Mouse (Mus musculus): ENCODE measurements around the gene Dazap2. TPM values are rescaled to one million over a fixed set of nuclear protein-coding genes. Genes with fewer than 3 reads are reported as not detected.

The Dazap2 gene
- total and polyA plus RNA-seq, 3 experiments, result 100 to 341 (median 233) TPM

GRCm38 (mm10) chr15:100599276-100600046, 15.7 kb upstream of the Dazap2 start, which contains the start of gene Pou6f1:
Gene Pou6f1 (minus strand): TSS chr15:100599984.
- Histone ChIP-seq H3K27me3 (ENCODE audit: control insufficient read depth in 1 of 2, insufficient read depth in 2 of 2, low read length in 2 of 2) (peaks cover 0 to 4% of the 10 kb centered on the region in 2 experiments; a peak in 2 of 4 replicates), H3K36me3 (ENCODE audit: control insufficient read depth in 1 of 2, insufficient read depth in 2 of 2, low read length in 2 of 2) (peaks cover 0 to 6% of the 10 kb centered on the region in 2 experiments; a peak in 1 of 4 replicates)

DNA sequence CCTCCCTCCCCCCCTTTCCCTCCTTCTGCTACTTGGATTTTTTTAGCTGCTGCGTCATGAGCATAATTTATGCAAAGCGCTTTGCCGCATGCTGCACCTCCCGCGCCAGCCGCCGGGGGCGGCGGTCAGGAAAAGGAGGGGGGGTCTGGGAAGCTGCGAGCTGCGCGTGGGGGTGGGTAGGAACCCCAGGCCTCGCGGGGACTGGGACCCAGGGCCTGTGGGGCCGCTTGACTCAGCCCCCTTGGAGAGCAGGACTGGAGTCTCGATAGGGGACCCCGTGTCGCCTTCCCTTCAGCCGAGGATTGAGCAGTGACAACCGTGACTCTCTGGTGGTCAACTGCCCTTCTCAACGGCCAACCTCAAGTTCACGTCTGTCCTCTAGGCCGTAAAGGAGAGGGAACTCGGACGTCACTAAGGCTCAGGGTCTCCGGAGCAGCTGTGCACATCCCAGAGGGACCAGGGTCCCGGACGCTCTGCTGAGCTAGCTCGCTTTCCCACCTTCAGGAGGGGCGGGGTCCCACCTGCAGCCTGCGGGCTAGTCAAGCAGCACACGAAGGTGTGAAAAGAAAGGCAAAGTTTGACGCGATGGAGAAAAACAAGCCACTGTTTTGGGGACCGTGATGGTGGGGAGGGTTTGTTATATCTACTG, 15.0 kb upstream of the Dazap2 start:
- H3K9me3 ChIP-seq (replicated peaks; ENCODE audit: insufficient read depth, low read length), result no peaks in the 10 kb centered on the region
- H3K9ac ChIP-seq (ENCODE audit: control insufficient read depth, low read depth, low read length, poor library complexity, severe bottlenecking), result peak overlapping the region; percentile 65
- peaks cover 0 to 8% of the 10 kb centered on the region in 2 experiments; a peak in 1 of 4 replicates for H3K36me3 ChIP-seq (ENCODE audit: control insufficient read depth in 1 of 2, insufficient read depth in 2 of 2, low read length in 2 of 2)
- peaks cover 6 to 15% of the 10 kb centered on the region in 2 experiments for H3K4me1 ChIP-seq (ENCODE audit: control insufficient read depth in 1 of 2, insufficient read depth in 2 of 2, low read length in 2 of 2)
- H3K4me3 ChIP-seq (ENCODE audit: control insufficient read depth in 1 of 2, insufficient read depth in 1 of 2, low read depth in 2 of 2, low read length in 2 of 2), result peak overlapping the region; percentile 60 to 96
- peaks cover 0 to 4% of the 10 kb centered on the region in 2 experiments; a peak in 2 of 4 replicates for H3K27me3 ChIP-seq (ENCODE audit: control insufficient read depth in 1 of 2, insufficient read depth in 2 of 2, low read length in 2 of 2)
- DNase-seq (ENCODE audit: low read depth, low spot score), result peak; percentile 85
- no peaks in the 10 kb centered on the region; the same call in 1 of the 2 replicates for H3K79me2 ChIP-seq (ENCODE audit: control insufficient read depth, insufficient read depth, low read length, poor library complexity)
- no peak overlapping the region for H3K27ac ChIP-seq (ENCODE audit: control insufficient read depth, low read depth, low read length)
- TF ChIP-seq USF2 (IDR thresholded peaks at IDR 0.05; ENCODE audit: borderline replicate concordance in 1 of 2, insufficient read depth in 1 of 2, low read depth in 1 of 2, low read length in 2 of 2) (no peak), MEF2A (IDR thresholded peaks at IDR 0.05; ENCODE audit: extremely low read depth, insufficient replicate concordance, low read depth, low read length, poor library complexity, severe bottlenecking) (no peak), POLR2A (IDR thresholded peaks at IDR 0.05; ENCODE audit: control insufficient read depth in 1 of 2, insufficient read depth in 1 of 2, low read depth in 1 of 2, low read length in 2 of 2, poor library complexity in 1 of 2) (no peak), TBP (IDR thresholded peaks at IDR 0.05; ENCODE audit: low read depth, low read length) (no peak), RCOR1 (IDR thresholded peaks at IDR 0.05; ENCODE audit: low read depth, low read length) (no peak), JUND (IDR thresholded peaks at IDR 0.05; ENCODE audit: low read depth, low read length) (no peak), MXI1 (IDR thresholded peaks at IDR 0.05; ENCODE audit: low read depth, low read length) (peak; percentile 13; the same call in 1 of the 2 replicates), MAFK (IDR thresholded peaks at IDR 0.05; ENCODE audit: borderline replicate concordance, low read depth, low read length) (no peak), ELF1 (IDR thresholded peaks at IDR 0.05; ENCODE audit: low read depth, low read length) (no peak), CTCF (IDR thresholded peaks at IDR 0.05 in 2 of 3, conservative IDR thresholded peaks at IDR 0.05 in 1 of 3; ENCODE audit: control insufficient read depth in 1 of 3, insufficient read depth in 1 of 3, low read depth in 2 of 3, low read length in 3 of 3, poor library complexity in 1 of 3, severe bottlenecking in 1 of 3) (peak in 2 of 3 experiments; percentile 45 to 54; a peak in 5 of 6 replicates), ZKSCAN1 (IDR thresholded peaks at IDR 0.05; ENCODE audit: low read depth, low read length) (no peak), TCF12 (IDR thresholded peaks at IDR 0.05; ENCODE audit: low read depth, low read length) (no peak), MYB (IDR thresholded peaks at IDR 0.05; ENCODE audit: low read depth, low read length) (no peak), POLR2AphosphoS5 (IDR thresholded peaks at IDR 0.05; ENCODE audit: borderline replicate concordance, low read depth, low read length) (no peak), ZNF384 (IDR thresholded peaks at IDR 0.05; ENCODE audit: low read depth, low read length) (peak; percentile 87), ZC3H11A (IDR thresholded peaks at IDR 0.05; ENCODE audit: low read depth, low read length) (no peak), USF1 (IDR thresholded peaks at IDR 0.05; ENCODE audit: low read depth, low read length) (no peak), E2F4 (IDR thresholded peaks at IDR 0.05; ENCODE audit: borderline replicate concordance, low read depth, low read length) (no peak)

More at GRCm38 (mm10) chr15:100599276-100600046, 15.7 kb upstream of the Dazap2 start, which contains the start of gene Pou6f1:
- Histone ChIP-seq H3K9me3 (replicated peaks; ENCODE audit: insufficient read depth, low read length) (no peaks in the 10 kb centered on the region), H3K27ac (ENCODE audit: control insufficient read depth, low read depth, low read length) (no peak within 1 kb of the TSS), H3K9ac (ENCODE audit: control insufficient read depth, low read depth, low read length, poor library complexity, severe bottlenecking) (peak within 1 kb of the TSS; percentile 65), H3K4me3 (ENCODE audit: control insufficient read depth in 1 of 2, insufficient read depth in 1 of 2, low read depth in 2 of 2, low read length in 2 of 2) (peak within 1 kb of the TSS; percentile 60 to 96), H3K4me1 (ENCODE audit: control insufficient read depth in 1 of 2, insufficient read depth in 2 of 2, low read length in 2 of 2) (peaks cover 4 to 11% of the 10 kb centered on the region in 2 experiments), H3K79me2 (ENCODE audit: control insufficient read depth, insufficient read depth, low read length, poor library complexity) (no peaks in the 10 kb centered on the region; the same call in 1 of the 2 replicates)
- DNase-seq (ENCODE audit: low read depth, low spot score), result peak; percentile 54
- TF ChIP-seq CTCF (IDR thresholded peaks at IDR 0.05 in 2 of 3, conservative IDR thresholded peaks at IDR 0.05 in 1 of 3; ENCODE audit: control insufficient read depth in 1 of 3, insufficient read depth in 1 of 3, low read depth in 2 of 3, low read length in 3 of 3, poor library complexity in 1 of 3, severe bottlenecking in 1 of 3), result no peak
- no peak for TF ChIP-seq RCOR1 (IDR thresholded peaks at IDR 0.05; ENCODE audit: low read depth, low read length)
- TF ChIP-seq ELF1 (IDR thresholded peaks at IDR 0.05; ENCODE audit: low read depth, low read length), result no peak
- TF ChIP-seq EP300 (IDR thresholded peaks at IDR 0.05; ENCODE audit: low read depth in 1 of 2, low read length in 2 of 2), result no peak
- TF ChIP-seq MYC (IDR thresholded peaks at IDR 0.05; ENCODE audit: low read depth, low read length), result no peak
- TF ChIP-seq ZC3H11A (IDR thresholded peaks at IDR 0.05; ENCODE audit: low read depth, low read length), result no peak
- TF ChIP-seq SIN3A (IDR thresholded peaks at IDR 0.05; ENCODE audit: low read length), result peak; percentile 67
- no peak for TF ChIP-seq JUND (IDR thresholded peaks at IDR 0.05; ENCODE audit: low read depth, low read length)
- no peak for TF ChIP-seq NELFE (IDR thresholded peaks at IDR 0.05; ENCODE audit: low read depth, low read length)
- no peak for TF ChIP-seq GATA1 (IDR thresholded peaks at IDR 0.05; ENCODE audit: low read depth, low read length)
- TF ChIP-seq USF1 (IDR thresholded peaks at IDR 0.05; ENCODE audit: low read depth, low read length), result no peak
- no peak for TF ChIP-seq BHLHE40 (IDR thresholded peaks at IDR 0.05; ENCODE audit: borderline replicate concordance, low read depth, low read length)
- no peak for TF ChIP-seq CHD2 (IDR thresholded peaks at IDR 0.05; ENCODE audit: low read length)
- TF ChIP-seq POLR2A (IDR thresholded peaks at IDR 0.05; ENCODE audit: control insufficient read depth in 1 of 2, insufficient read depth in 1 of 2, low read depth in 1 of 2, low read length in 2 of 2, poor library complexity in 1 of 2), result 0 out of 4 replicates have a peak, but pooled peaks of 1 of the 2 experiments have one; percentile 11
- no peak for TF ChIP-seq GABPA (IDR thresholded peaks at IDR 0.05; ENCODE audit: low read depth, low read length)
- no peak for TF ChIP-seq ZNF384 (IDR thresholded peaks at IDR 0.05; ENCODE audit: low read depth, low read length)
- TF ChIP-seq ETS1 (IDR thresholded peaks at IDR 0.05; ENCODE audit: low read depth, low read length), result no peak; the same call in 1 of the 2 replicates
- no peak for TF ChIP-seq MAZ (IDR thresholded peaks at IDR 0.05; ENCODE audit: low read depth, low read length)
- TF ChIP-seq ZMIZ1 (IDR thresholded peaks at IDR 0.05; ENCODE audit: low read depth, low read length), result no peak
- no peak for TF ChIP-seq TCF12 (IDR thresholded peaks at IDR 0.05; ENCODE audit: low read depth, low read length)
- no peak for TF ChIP-seq TBP (IDR thresholded peaks at IDR 0.05; ENCODE audit: low read depth, low read length)
- TF ChIP-seq CHD1 (IDR thresholded peaks at IDR 0.05; ENCODE audit: low read depth, low read length), result no peak
- no peak for TF ChIP-seq E2F4 (IDR thresholded peaks at IDR 0.05; ENCODE audit: borderline replicate concordance, low read depth, low read length)
- no peak for TF ChIP-seq POLR2AphosphoS2 (IDR thresholded peaks at IDR 0.05; ENCODE audit: low read length)
- 0 out of 2 replicates have a peak, but pooled peaks have one; percentile 65 for TF ChIP-seq UBTF (IDR thresholded peaks at IDR 0.05; ENCODE audit: borderline replicate concordance, insufficient read depth, low read depth, low read length)

All from MEL (cell line).